Mouse (Mus musculus) kidney, postnatal 4 days (tissue): ENCODE data around the gene Osbpl6.

ENCODE experiments used
- DNase-seq, 2 experiments: peaks; one replicate each; pipeline ENCODE4 v3.0.0; 2021; ENCODE audit warnings: mixed read lengths in 2 of 2

Gene Osbpl6

DNA sequence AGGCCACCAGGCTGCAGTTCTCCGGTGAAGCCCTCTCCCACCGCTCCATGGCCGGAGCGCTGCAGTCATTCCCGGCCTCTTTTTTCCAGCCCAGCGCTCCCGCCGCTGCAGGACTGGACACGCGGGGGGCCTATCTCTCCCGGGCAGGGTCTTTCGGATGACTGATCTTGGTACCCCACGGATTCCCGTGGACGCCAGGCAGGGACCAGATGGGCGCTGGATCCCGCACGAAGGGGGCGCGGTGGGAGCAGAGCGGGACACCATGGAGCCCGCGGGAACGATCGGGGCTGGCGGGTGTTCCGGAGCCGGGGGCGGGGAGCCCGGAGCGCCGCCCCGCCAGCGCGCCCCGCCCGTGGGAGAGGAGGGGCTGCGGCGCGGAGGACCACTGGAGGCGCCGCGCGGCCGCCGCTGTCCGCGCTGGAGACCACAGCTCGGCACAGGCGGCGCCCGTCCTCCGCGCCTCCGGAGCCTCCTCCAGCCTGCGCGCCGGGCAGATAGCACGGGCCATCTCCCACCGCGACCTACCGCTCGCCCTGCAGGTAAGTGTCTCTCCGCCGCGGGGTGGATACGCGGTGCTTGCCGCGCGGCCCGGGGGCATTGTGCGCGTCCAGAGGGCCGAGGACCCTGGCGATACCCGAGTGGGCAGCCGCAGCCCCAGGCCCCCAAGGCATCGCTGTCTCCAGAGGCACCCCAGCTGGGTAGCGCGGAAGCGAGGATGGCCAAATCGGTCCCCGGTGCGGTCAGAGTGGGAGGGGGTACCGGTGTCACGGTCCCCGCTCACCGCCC, at the start of gene Osbpl6:
Gene Osbpl6, plus strand, starts transcription at position 358 of the 786 bp plus-strand sequence.
- peak; percentile 82 to 89 for DNase-seq

DNA sequence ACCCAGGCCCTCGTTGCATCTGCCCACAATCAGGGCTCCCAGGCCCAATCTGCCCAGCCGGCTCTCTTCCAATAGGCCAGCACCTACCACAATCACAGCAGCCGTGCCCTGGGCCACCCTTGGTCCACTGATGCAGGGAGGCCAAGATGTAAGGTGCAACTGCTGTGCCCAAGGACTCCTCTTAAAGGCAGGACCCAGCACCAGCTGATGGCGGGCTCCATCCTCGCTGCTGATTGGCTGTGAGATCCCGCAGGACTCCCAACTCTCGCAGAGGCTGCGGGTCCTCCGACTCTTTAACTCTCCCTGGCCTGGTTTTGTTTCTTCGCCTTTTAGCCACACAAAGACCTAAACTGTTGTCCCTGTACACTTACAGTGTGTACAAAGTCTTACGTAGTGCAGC, 46.1 kb upstream of the Osbpl6 start, which contains the start of gene Cyct:
Gene Cyct, minus strand, starts transcription at position 225 of the 400 bp plus-strand sequence.
- no peak for DNase-seq

DNA sequence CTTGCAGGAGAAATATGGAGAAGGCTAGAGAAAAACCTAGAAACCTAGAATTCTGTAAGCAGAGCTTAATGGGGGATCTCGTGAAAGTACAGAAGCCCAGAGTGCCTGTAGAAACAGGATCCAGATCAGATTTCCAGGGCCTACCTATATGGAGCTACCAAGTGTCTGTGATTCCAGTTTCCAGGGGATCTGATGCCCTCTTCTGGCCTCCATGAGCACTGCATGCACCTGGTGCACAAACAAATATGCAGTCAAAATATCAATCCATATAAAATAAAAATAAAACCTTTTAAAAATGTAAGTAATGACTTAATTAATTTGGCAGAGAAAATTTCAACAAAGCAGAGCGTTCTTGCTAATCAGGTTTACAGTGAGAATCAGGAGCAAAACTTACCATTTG, 44.2 kb upstream of the Osbpl6 start:
- peak; percentile 62 to 64 for DNase-seq

DNA sequence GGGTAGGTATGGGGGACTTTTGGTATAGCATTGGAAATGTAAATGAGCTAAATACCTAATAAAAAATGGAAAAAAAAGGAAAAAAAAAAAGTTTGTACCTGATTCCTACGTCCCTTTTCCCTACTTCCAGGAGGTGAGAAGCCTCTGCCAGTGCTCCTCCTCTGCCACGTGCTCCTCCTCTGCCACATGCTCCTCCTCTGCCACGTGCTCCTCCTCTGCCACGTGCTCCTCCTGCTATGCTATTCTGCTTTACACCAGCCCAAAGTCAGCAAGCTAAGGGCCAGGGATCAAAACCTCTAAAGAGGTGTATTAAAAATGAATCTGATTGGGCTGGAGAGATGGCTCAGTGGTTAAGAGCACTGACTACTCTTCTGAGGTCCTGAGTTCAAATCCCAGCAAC, 40.5 kb upstream of the Osbpl6 start:
- DNase-seq = no peak

DNA sequence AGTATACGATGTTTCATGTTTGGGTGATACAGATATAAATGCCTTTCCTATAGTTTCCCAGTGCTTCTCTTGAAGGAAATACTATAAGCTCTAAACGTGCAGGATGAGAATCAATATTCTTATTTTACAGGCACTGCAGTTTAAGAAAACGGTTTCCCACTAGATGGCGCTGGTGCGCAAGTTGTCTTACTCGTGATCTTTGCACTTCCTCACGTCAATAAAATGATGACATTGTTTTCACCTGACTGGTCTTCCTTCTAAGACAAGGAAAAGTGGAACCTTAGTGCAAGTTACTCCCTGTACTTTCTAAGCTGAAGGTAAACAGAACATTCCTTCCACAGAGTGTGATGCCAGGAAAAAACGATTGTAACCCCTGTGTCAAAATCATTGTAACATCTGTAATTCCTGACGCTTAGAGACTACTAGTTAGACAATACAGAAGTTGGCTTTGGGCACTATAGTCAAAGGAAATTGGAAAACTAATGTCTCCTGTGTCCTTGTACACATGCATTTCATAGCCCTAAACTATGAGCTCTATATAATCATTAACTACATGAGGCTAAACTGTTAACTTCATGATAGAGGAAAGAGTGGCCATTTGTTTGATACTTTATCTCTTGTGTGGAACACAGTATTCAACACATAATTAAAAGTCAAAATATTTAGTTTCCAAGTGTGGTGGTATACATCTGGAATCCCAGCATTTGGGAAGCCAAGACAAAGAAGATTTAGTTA, 39.0 kb upstream of the Osbpl6 start:
- DNase-seq = peak; percentile 90 to 92

DNA sequence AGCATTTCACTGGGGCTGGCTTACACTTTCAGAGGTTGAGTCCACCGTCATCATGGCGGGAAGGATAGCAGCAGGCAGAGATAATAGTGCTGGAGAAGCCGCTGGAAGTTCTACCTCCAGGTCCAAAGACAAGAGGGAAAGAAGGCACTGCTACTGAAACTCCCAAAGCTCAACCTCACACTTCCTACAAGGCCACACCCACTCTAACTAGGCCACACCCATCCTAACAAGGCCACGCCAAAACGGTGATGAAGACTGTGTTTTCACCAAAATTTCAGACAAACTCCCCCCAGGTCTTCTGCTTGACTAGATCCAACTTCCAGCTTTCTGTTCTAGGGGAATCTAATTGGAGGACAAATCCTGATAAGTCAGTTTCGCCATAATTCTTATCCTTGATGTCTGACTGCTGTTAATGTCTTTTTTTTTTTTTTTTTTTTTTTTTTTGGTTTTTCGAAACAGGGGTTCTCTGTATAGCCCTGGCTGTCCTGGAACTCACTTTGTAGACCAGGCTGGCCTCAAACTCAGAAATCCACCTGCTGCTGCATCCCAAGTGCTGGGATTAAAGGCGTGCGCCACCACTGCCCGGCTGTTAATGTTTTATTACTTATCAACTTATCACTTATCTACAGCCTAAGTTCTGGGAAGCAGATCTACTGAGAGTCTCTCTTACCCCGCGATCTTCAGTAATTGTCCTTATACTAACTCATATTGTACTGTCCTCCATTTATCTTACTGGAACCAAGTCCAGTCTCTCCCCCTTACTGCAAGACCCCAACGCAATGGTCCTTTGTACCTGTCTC, 37.2 kb upstream of the Osbpl6 start:
- DNase-seq = no peak

DNA sequence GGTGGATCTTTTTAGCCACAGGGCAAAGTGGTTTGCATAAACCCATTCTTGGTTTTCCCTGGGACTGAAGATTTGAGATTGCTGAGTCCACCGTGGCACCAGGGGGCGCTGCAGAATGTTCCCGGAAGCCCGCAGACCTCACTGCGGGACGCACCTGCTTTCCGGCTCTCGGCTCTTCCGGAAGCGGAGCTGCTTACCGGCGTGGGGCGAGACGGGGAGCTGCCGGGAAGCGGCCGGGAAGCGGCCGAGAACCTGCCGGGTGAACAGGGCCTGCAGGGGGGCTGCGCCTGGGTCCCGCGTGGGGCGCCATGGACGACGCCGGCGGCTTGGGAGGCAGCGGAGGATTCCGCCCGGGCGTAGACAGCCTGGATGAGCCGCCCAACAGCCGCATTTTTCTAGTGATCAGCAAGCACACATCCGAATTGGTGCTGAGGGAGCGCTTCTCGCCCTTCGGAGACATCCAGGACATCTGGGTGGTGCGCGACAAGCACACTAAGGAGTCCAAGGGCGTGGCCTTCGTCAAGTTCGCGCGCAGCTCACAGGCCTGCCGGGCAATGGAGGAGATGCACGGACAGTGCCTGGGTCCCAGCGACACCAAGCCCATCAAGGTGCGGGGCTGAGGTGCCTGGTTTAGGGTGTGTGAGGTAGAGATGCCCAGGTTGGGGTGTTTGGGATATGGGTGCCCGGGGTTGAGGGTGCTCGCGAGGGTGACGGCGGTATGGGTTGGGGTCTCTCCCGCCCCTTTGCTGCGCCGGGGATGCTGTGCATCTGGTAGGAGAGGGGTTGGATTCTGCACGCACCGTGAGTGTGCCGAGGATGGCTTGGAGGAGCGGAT, 36.3 kb upstream of the Osbpl6 start, which contains the start of gene Rbm45:
Gene Rbm45, plus strand, starts transcription at position 164 of the 835 bp plus-strand sequence.
- DNase-seq = peak; percentile 95

DNA sequence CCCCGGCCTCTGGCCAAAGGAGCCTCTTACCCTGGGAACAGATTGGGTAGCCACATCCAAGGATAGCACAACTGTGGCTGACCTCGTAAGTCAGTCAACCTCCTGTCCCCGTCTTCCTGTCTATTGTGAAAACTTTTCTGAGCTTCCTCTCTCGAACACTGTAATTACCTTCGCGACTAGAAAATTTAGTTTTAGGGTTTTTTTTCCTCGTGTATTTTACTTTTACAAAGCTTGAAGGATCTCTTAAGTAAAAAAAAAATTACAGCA, 35.7 kb upstream of the Osbpl6 start:
- no peak for DNase-seq

DNA sequence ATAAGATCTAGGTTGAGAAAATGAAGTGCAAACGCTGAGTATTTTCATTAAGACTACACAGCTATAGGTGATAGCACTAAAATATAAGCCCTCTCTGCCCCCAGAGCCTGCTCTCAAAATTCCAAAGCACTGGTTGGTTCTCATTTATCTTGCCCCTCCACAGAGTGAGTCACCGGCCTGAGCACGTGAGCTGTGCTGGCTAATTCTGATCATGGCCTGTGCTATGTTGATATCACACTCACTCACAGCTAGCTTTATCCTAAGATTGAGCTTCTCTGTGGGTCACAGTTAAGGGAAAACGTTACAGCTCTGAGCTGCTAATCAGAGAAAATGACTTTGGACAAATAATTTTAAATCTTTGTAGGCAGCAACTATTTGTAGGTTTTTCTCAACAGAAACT, 34.1 kb upstream of the Osbpl6 start:
- DNase-seq = no peak

DNA sequence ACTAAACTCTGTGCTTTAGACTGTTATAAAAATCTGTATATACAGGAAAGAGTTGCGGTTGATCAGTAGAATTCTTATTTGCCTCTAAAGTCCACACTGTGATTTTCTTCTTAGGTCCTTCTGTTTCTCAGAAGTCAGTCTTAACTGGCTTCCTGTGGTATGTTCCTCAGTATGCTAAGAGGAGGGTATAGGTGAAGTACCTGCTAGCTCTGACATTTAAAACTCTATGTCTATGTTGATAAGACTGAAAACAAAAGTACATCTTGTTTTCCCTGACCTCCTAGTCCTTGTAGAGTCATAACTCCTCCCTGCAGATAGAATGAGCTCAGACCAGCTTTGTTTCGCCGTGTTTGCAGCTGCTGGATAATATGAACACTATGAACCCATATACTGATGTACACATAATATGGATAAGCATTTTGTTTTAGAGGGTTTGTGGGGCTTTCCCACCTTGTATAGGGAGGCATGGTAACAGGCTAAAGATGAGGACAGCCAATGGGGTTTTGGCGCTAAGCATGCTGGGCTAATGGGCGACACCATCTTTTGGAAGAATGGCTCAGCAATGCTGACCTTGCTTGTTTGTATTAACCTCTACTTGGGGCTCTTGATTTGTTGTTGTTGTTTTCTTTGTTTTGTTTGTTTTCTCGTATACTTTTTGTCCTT, 31.6 kb upstream of the Osbpl6 start:
- no peak for DNase-seq

DNA sequence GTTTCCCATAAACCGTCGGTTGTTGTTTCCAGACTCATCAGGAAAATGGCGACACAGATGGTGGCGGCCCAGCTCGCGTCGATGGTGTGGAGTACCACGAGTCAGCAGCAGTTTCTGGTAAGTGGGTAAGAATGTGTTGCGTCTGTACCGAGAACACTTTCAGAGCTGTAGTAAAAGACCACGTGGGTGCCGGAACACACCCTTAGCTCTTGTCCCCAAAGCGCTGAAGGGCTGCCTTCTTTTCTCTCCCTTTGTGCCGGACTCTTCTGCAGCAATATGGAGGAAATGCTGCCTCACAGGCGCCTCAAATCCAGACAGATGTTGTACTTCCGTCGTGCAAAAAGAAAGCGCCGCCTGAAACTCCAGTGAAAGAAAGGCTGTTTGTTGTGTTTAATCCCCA, 27.7 kb upstream of the Osbpl6 start:
- no peak for DNase-seq

DNA sequence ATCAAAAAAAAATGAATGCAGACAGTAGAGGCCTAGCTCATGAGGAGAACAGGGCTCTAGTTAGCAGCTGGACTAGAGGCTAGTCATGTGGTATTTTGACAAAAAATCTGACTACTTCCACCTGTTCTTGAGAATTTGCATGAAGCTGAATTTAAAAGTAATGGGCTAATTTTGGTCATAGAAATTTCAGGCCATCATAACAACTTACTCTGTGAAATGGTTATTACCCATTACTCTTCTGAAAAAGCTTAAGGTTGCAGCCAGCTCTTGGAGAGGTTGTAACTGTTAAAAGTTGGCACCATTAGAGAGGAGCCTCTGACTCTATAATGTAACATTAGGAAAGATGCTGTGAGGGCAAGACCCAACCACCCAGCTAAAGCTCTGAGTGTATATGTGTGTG, 19.8 kb upstream of the Osbpl6 start:
- no peak for DNase-seq

DNA sequence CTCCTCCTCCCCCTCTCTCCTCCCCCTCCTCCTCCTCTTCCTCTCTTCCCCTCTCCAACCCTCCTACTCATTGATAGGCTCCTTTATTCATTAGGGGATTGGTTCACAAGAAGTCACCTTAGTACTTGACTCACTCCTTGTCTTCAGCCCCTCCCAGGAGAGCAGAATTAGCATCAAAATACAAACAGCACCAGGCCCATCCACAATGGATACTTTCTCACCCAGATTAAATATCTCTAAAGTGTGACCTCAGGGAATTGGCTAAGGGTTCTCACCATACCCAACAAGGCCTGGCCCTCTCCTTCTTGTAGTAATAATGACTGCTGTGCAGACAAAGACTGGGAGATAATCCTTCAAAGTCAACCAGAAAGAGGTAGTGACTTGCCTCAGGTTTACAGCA, 6.1 kb upstream of the Osbpl6 start:
- no peak for DNase-seq

DNA sequence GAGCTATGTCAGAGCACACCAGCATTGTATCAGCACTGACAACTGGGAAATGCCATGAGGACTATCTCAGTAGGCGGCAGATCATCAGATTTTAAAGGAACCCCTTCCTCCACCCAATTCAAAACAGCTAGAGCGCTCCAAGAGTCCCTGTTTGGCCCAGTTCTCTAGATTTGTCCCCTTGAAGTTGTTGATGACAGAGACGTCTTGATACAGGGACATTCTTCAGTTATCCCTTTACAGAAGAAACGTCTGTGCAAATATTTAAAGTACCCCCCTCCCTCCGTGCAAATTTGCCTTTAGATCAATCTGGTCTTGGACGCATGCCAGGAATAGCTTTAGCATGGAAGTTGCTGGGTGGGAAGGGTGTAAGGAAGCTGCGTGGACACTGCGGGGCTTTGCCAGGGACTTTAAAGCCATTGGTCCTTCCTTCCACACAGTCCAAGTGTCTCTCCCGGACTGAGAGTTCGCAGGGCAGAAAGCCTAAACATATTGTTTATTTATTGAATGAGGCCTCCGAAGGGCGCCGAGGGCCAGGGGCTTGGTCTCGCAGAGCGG, 635 bp upstream of the Osbpl6 start:
- no peak for DNase-seq

DNA sequence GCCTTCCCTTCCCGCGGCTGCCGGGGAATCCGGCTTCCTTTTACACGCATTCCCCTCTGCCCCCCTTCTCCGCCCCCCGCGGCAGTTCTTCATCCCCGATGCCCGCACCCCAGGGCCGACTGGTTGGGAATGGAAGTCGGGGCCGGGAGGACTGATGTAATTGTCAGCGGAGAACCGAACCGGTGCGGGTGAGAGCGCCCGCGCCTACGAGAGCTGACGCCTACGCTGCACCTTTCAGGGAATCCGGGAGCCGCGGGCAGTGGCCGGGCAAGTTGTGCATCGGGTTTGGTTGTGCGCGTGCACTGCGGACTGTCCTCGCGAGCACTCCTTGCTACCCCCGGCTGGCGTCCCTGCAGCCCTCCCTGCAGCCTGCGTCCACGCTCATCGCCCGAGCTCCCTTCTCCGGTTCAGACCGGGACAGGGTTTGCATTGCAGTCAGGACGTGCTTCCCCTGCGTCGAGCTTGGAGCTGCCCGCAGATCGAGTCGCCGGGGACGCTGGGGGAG, 681 bp downstream of the Osbpl6 start:
- DNase-seq = peak; percentile 72 to 82

DNA sequence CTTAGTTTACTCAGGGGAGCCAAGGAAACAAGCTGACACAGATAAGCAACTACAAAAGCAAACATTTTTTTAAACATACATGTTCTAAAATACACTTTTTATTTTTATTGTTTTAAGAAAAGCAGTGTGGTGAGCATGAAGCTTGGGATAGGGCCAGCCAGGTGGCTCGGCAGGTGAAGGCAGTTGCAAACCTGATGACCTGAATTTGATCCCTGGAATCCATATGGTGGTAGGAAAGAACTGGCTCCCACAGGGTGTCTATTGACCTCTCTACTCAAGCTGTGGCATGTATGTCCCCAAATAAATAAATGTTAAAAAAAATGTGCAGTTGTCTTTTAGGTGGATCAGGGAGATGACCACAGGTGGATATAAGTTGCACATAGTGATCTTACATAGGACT, 3.2 kb downstream of the Osbpl6 start:
- DNase-seq = no peak

DNA sequence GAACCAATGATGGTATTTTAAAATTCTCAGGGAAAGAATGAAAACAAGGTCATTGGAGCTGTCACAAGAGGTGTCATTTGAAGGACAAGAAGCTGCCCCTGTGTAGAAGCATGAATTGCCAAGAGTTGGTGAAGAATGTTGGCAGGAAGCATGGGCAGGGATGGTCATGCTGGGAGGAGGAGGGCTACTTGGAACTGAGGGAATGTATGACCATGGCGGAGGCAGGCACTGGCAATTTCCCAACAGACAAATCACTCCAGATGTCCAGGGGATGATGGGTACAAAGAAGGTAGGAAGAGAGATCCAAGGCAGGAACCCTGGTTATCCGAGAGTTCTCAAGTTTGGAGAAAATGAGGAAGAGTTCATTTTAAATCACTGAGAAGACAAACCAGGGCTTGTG, 3.7 kb downstream of the Osbpl6 start:
- DNase-seq = no peak

DNA sequence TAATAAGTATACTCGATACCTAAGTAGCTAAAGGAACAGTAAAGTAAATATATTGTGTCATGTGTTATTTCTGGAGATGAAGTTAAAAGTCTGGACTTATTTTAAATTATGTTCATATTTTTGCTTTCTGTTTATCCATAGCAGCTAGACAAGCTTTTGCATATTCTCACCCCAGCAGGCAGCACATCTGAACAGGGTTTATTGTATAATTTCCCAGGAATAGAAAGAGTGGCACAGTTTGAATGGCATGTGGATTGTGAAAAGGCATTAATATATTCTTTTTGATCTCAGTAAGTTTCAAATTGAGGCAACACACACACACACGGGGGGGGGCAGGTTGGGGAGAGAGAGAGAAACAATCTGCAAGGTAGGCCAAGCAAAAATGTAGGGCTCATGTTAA, 6.6 kb downstream of the Osbpl6 start:
- no peak for DNase-seq

DNA sequence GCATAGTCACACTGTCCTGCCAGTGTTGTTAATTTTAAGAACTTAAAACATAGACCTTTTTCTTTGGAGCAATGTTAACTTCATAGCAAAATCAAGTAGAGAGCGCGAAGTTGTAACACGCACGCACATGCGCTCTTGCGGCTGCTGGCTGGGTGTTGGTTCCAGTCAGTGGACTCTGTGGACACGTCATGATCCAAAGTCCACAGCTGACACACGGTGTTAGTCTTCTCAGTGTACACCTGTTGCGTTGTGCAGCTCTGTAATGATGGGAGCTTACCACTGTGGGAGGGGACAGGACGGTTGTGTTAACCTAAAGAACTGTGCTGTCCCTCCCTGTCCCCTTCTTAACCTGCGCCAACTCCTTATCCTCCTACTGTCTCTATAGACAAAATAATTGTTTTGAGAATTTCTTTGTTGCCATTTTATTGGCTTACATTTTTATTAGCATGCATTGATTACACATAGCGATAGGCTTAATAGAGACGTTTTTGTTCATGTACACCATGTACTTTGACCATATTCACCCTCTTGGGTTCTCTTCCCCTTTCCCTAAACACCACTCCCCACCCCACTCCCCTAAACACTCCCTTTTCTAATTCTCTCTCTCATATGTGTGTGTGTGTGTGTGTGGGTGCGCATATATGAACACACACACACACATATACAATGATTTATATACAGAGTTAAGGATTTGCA, 11.3 kb downstream of the Osbpl6 start:
- no peak for DNase-seq

DNA sequence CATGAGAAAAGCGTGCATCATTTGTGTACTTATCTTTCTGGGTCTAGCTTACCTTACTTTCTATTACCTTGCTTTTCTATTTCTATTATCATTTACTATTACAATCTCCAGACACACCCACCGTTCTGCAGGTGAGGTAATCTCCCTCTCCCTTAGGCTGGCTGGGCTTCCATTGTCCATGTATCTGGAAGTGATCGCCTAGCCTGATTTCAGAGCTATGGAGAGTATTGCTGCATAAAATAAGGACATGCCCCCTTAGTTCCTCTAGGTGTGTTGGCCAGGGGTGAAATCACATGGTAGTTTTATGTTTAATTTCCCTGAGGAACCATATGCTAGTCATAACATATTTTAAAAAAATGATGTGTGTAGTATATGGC, 11.8 kb downstream of the Osbpl6 start:
- no peak for DNase-seq

DNA sequence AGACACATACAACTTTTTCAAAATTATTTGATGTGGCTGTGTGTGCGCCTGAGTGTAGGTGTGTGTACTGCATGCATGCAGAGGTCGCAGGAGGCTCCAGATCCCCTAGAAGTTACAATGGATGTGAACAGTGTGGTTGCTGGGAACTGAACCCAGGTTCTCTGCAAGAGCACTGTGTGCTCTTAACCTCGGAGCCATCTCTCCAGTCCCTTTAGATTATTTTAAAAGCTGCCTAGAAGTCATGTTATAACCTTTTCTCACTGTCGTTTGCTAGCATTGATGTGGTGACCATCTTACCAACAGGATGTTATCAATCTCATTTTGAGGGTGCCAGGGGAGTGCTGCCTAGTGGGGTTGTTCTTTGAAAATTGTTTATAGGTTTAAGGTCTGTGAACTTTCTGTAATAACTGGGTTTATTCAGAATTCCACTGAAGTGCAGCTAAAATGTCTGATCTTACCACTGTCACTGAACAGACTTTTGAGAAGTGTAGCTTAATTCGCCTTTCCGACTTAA, 15.2 kb downstream of the Osbpl6 start:
- no peak for DNase-seq
